In the genomic region with DNA sequence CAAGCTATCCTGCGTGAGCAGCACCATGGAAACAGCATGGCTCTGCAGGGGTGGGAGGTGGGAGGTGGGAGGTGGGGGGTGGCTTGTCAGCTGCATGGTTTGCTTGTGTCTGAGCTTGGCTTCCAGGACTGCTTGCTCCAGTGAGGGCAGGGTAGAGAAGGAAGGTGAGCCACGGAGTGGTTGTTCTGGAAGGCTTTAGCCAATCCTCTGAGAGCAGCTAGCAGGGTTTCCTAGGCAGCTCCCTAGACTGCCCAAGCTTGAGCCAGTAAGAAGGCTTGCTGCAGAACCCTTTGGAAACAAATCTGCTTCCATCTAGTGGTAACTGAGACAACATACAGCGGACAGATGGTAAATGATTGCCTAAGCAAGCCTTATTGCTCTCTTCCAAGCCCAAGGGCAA, we compare ENCODE assay signal across 8 mouse cellular contexts.
DNase-seq lines count a peak whose midpoint lies in the region; ATAC-seq lines count a peak whose summit lies in the region.

No protein-coding gene starts in this region.

- no peaks in the 10 kb centered on the region for H3K36me3 ChIP-seq in heart, embryonic 11.5 days (ENCODE audit: control insufficient read depth, insufficient read depth, low read length)
- H3K36me3 ChIP-seq in kidney, embryonic 14.5 days (ENCODE audit: control insufficient read depth, insufficient read depth, low read length): no peaks in the 10 kb centered on the region
- no peaks in the 10 kb centered on the region for H3K36me3 ChIP-seq in limb, embryonic 11.5 days (ENCODE audit: control insufficient read depth, insufficient read depth, low read length)
- no peaks in the 10 kb centered on the region for H3K36me3 ChIP-seq in midbrain, embryonic 15.5 days (replicated peaks)

- H3K9me3 ChIP-seq in heart, embryonic 11.5 days (replicated peaks; ENCODE audit: control insufficient read depth, low read length): no peaks in the 10 kb centered on the region
- H3K9me3 ChIP-seq in kidney, embryonic 14.5 days (ENCODE audit: control insufficient read depth, low read length): no peaks in the 10 kb centered on the region
- no peaks in the 10 kb centered on the region for H3K9me3 ChIP-seq in limb, embryonic 11.5 days (ENCODE audit: control insufficient read depth, low read length)
- H3K9me3 ChIP-seq in midbrain, embryonic 15.5 days: no peaks in the 10 kb centered on the region

- peak; percentile 63 for DNase-seq in adrenal gland, postnatal 14 days
- DNase-seq in embryo, embryonic 11.5 days (ENCODE audit: low read depth, low spot score): peak; percentile 36
- peak; percentile 52 for DNase-seq in limb, embryonic 11.5 days (ENCODE audit: low spot score)
- DNase-seq in telencephalon, adult 2 months (ENCODE audit: low read depth, low spot score): peak; percentile 90
- no peak for DNase-seq in natural killer cell, adult 2 months (ENCODE audit: low spot score in 2 of 2)

- no peak overlapping the region for H3K9ac ChIP-seq in heart, embryonic 11.5 days (ENCODE audit: low read depth, low read length)
- no peak overlapping the region for H3K9ac ChIP-seq in kidney, embryonic 14.5 days (ENCODE audit: low read depth, low read length)
- H3K9ac ChIP-seq in limb, embryonic 11.5 days (ENCODE audit: low read length): no peak overlapping the region
- H3K9ac ChIP-seq in midbrain, embryonic 15.5 days: no peak overlapping the region

- WGBS in heart, embryonic 11.5 days (ENCODE audit: insufficient replicate concordance): 15% methylated on average over 3 of the region's 3 CpGs
- 9% methylated on average over 3 of the region's 3 CpGs for WGBS in kidney, embryonic 14.5 days
- 7% methylated on average over 3 of the region's 3 CpGs for WGBS in limb, embryonic 11.5 days
- 8% methylated on average over 3 of the region's 3 CpGs for WGBS in midbrain, embryonic 15.5 days

- H3K4me1 ChIP-seq in heart, embryonic 11.5 days (ENCODE audit: control insufficient read depth, insufficient read depth, low read length): no peaks in the 10 kb centered on the region; the same call in 1 of the 2 replicates
- 0 out of 2 replicates have a peak, but pooled peaks cover 5% of the 10 kb centered on the region for H3K4me1 ChIP-seq in kidney, embryonic 14.5 days (ENCODE audit: control insufficient read depth, insufficient read depth, low read length)
- no peaks in the 10 kb centered on the region for H3K4me1 ChIP-seq in limb, embryonic 11.5 days (ENCODE audit: control insufficient read depth, insufficient read depth, low read length)
- H3K4me1 ChIP-seq in midbrain, embryonic 15.5 days: peaks cover 5% of the 10 kb centered on the region; the same call in 1 of the 2 replicates

- no peaks in the 10 kb centered on the region for H3K27me3 ChIP-seq in heart, embryonic 11.5 days (ENCODE audit: control insufficient read depth, insufficient read depth, low read length)
- H3K27me3 ChIP-seq in kidney, embryonic 14.5 days (ENCODE audit: control insufficient read depth, insufficient read depth, low read length): no peaks in the 10 kb centered on the region
- H3K27me3 ChIP-seq in limb, embryonic 11.5 days (ENCODE audit: control insufficient read depth, insufficient read depth, low read length): no peaks in the 10 kb centered on the region
- no peaks in the 10 kb centered on the region for H3K27me3 ChIP-seq in midbrain, embryonic 15.5 days (replicated peaks)

- peak; percentile 84 for ATAC-seq in heart, embryonic 11.5 days (replicated peaks; ENCODE audit: insufficient number of reproducible peaks, low FRiP score, low TSS enrichment)
- peak; percentile 99 for ATAC-seq in kidney, embryonic 14.5 days (ENCODE audit: low FRiP score, low TSS enrichment)
- peak; percentile 95 for ATAC-seq in limb, embryonic 11.5 days (ENCODE audit: insufficient number of reproducible peaks, low FRiP score, low TSS enrichment, low read depth)
- ATAC-seq in midbrain, embryonic 15.5 days (replicated peaks): peak; percentile 98

- H3K27ac ChIP-seq in heart, embryonic 11.5 days (ENCODE audit: low read depth, low read length): no peak overlapping the region
- H3K27ac ChIP-seq in kidney, embryonic 14.5 days (ENCODE audit: low read depth, low read length): no peak overlapping the region
- no peak overlapping the region for H3K27ac ChIP-seq in limb, embryonic 11.5 days (replicated peaks; ENCODE audit: low read depth, low read length)
- H3K27ac ChIP-seq in midbrain, embryonic 15.5 days: no peak overlapping the region

- no peak overlapping the region for H3K4me3 ChIP-seq in heart, embryonic 11.5 days (ENCODE audit: low read depth, low read length)
- H3K4me3 ChIP-seq in kidney, embryonic 14.5 days (ENCODE audit: low read length): no peak overlapping the region
- H3K4me3 ChIP-seq in limb, embryonic 11.5 days (ENCODE audit: low read depth, low read length): no peak overlapping the region
- no peak overlapping the region for H3K4me3 ChIP-seq in midbrain, embryonic 15.5 days

- H3K4me2 ChIP-seq in heart, embryonic 11.5 days: no peak overlapping the region
- no peak overlapping the region for H3K4me2 ChIP-seq in kidney, embryonic 14.5 days (replicated peaks; ENCODE audit: low read depth, low read length)
- H3K4me2 ChIP-seq in limb, embryonic 11.5 days (ENCODE audit: low read depth, severe bottlenecking): no peak overlapping the region
- peak overlapping the region; percentile 28 for H3K4me2 ChIP-seq in midbrain, embryonic 15.5 days

Comparison
In these comparisons a context has a peak if more than half of its experiments do, and no peak if none do; other contexts are left out.
1. DNase-seq: peak in adrenal gland, postnatal 14 days (single experiment), embryo, embryonic 11.5 days (single experiment), limb, embryonic 11.5 days (single experiment) and telencephalon, adult 2 months (single experiment); none in natural killer cell, adult 2 months (0 of 2).
2. Peak in every context shown above with its lines, with median percentiles within 50 percentile points of each other: ATAC-seq.